Mouse (Mus musculus) kidney, embryonic 15.5 days (tissue): ENCODE data around the gene Ccr1l1. TPM values are rescaled to one million over a fixed set of nuclear protein-coding genes. Genes with fewer than 3 reads are reported as not detected.
"Not testable (repeated sequence)": the region's sequence is repeated elsewhere in the genome, so short reads cannot be mapped to it uniquely, and the experiment has no call there.

ENCODE experiments used
- ATAC-seq: fragments of 200-750 bp; cut with Nextera tagmentation; replicated peaks from 2 replicates; pipeline ENCODE4 v1.8.0; 2017; ENCODE audit warnings: moderate TSS enrichment; ENCODE audit not compliant: low FRiP score
- H3K27ac ChIP-seq: fragments of 300-500 bp; sonication (generic); 2 replicates; pipeline ENCODE4 v1.5.1; 2015; ENCODE audit warnings: mild to moderate bottlenecking, inconsistent platforms
- H3K27me3 ChIP-seq: fragments of 300-500 bp; sonication (generic); 2 replicates; pipeline ENCODE4 v1.6.1; 2015; ENCODE audit warnings: inconsistent platforms
- H3K36me3 ChIP-seq: fragments of 300-500 bp; sonication (generic); 2 replicates; pipeline ENCODE4 v1.6.1; 2015; ENCODE audit warnings: inconsistent platforms
- H3K4me1 ChIP-seq: fragments of 300-500 bp; sonication (generic); 2 replicates; pipeline ENCODE4 v1.6.1; 2015; ENCODE audit warnings: inconsistent platforms
- H3K4me2 ChIP-seq: fragments of 300-500 bp; sonication (generic); 2 replicates; pipeline ENCODE4 v1.6.1; 2015; ENCODE audit warnings: moderate library complexity, mild to moderate bottlenecking, inconsistent platforms
- H3K4me3 ChIP-seq: fragments of 300-500 bp; sonication (generic); replicated peaks from 2 replicates; pipeline ENCODE4 v1.5.1; 2015; ENCODE audit warnings: mild to moderate bottlenecking, inconsistent platforms
- H3K9ac ChIP-seq: fragments of 300-500 bp; sonication (generic); 2 replicates; pipeline ENCODE4 v1.6.1; 2015; ENCODE audit warnings: mild to moderate bottlenecking, inconsistent platforms
- H3K9me3 ChIP-seq: fragments of 300-500 bp; sonication (generic); replicated peaks from 2 replicates; pipeline ENCODE4 v1.6.1; 2016; ENCODE audit warnings: inconsistent platforms
- WGBS: fragments of 180-500 bp; shearing (Covaris S2); methylation state at CpG from one replicate; pipeline ENCODE4 v1.1.7; 2015; ENCODE audit warnings: mixed read lengths; 5-methylcytosine and 5-hydroxymethylcytosine counted together
- polyA plus RNA-seq: library from polyadenylated mRNA; unstranded; fragments of >200 nt; fragmentation: Nextera tagmentation; extraction: Ambion mirVana; gene quantifications from 2 replicates; pipeline ENCODE4 v1.2.1, GENCODE M21; 2015

Gene Ccr1l1
- polyA plus RNA-seq, 1 experiment from 2014 or later = not detected

- no peak overlapping the region for H3K4me3 ChIP-seq
- H3K4me2 ChIP-seq = no peak overlapping the region
- H3K9me3 ChIP-seq = no peaks in the 10 kb centered on the region
- H3K9ac ChIP-seq = no peak overlapping the region
- ATAC-seq = no peak
- H3K27me3 ChIP-seq = no peaks in the 10 kb centered on the region
- no peaks in the 10 kb centered on the region for H3K4me1 ChIP-seq
- WGBS = 72% methylated on average over 1 of the region's 1 CpGs
- H3K27ac ChIP-seq = no peak overlapping the region
- H3K36me3 ChIP-seq = no peaks in the 10 kb centered on the region
Observed at GRCm38 (mm10) chr9:123982720-123983119, 4.5 kb upstream of the Ccr1l1 start.

GRCm38 (mm10) chr9:123981909-123982308 lies 3.7 kb upstream of the Ccr1l1 start:
- Histone ChIP-seq H3K4me2 (no peak overlapping the region), H3K4me3 (no peak overlapping the region), H3K27me3 (no peaks in the 10 kb centered on the region), H3K36me3 (no peaks in the 10 kb centered on the region), H3K9ac (no peak overlapping the region), H3K9me3 (no peaks in the 10 kb centered on the region), H3K4me1 (no peaks in the 10 kb centered on the region), H3K27ac (no peak overlapping the region)
- ATAC-seq = no peak
- WGBS = 81% methylated on average over 4 of the region's 4 CpGs

- ATAC-seq, H3K4me3 ChIP-seq, H3K36me3 ChIP-seq, H3K4me1 ChIP-seq, H3K27ac ChIP-seq, H3K9ac ChIP-seq, H3K27me3 ChIP-seq, H3K9me3 ChIP-seq, H3K4me2 ChIP-seq: not testable (repeated sequence)
- no CpG with 5 or more reads among the region's 3 CpGs for WGBS
Observed at GRCm38 (mm10) chr9:123980858-123981475, 2.8 kb upstream of the Ccr1l1 start.

GRCm38 (mm10) chr9:123976876-123977663 lies 1.1 kb downstream of the Ccr1l1 start:
- H3K27me3 ChIP-seq = no peaks in the 10 kb centered on the region
- no peak overlapping the region for H3K27ac ChIP-seq
- ATAC-seq = no peak
- no peaks in the 10 kb centered on the region for H3K4me1 ChIP-seq
- no peaks in the 10 kb centered on the region for H3K36me3 ChIP-seq
- no peak overlapping the region for H3K4me3 ChIP-seq
- WGBS = 79% methylated on average over 9 of the region's 9 CpGs
- H3K4me2 ChIP-seq = no peak overlapping the region
- H3K9me3 ChIP-seq = no peaks in the 10 kb centered on the region
- no peak overlapping the region for H3K9ac ChIP-seq

- Histone ChIP-seq H3K36me3 (no peaks in the 10 kb centered on the region), H3K4me1 (no peaks in the 10 kb centered on the region), H3K27me3 (no peaks in the 10 kb centered on the region), H3K4me3 (no peak overlapping the region), H3K9ac (no peak overlapping the region), H3K27ac (no peak overlapping the region), H3K9me3 (no peaks in the 10 kb centered on the region), H3K4me2 (no peak overlapping the region)
- 80% methylated on average over 2 of the region's 2 CpGs for WGBS
- ATAC-seq = no peak
Observed at GRCm38 (mm10) chr9:123975630-123976029, 2.6 kb downstream of the Ccr1l1 start.

GRCm38 (mm10) chr9:123968290-123968912 lies 9.8 kb downstream of the Ccr1l1 start, which contains the start of gene Ccr1:
Ccr1 (minus strand) TSS chr9:123968692.
- Histone ChIP-seq H3K4me2 (no peak within 1 kb of the TSS), H3K9ac (no peak within 1 kb of the TSS), H3K36me3 (no peaks in the 10 kb centered on the region), H3K4me1 (no peaks in the 10 kb centered on the region), H3K9me3 (no peaks in the 10 kb centered on the region), H3K4me3 (no peak within 1 kb of the TSS), H3K27me3 (no peaks in the 10 kb centered on the region), H3K27ac (no peak within 1 kb of the TSS)
- 89% methylated on average over 1 of the region's 1 CpGs for WGBS
- no peak for ATAC-seq

- H3K4me1 ChIP-seq, H3K9me3 ChIP-seq, H3K27me3 ChIP-seq, H3K4me3 ChIP-seq, ATAC-seq, H3K36me3 ChIP-seq, H3K27ac ChIP-seq, H3K4me2 ChIP-seq, H3K9ac ChIP-seq: not testable (repeated sequence)
- WGBS = 82% methylated on average over 1 of the region's 4 CpGs
Observed at GRCm38 (mm10) chr9:123966858-123967495, 11.2 kb downstream of the Ccr1l1 start.

- no peak for ATAC-seq
- H3K4me1 ChIP-seq = no peaks in the 10 kb centered on the region
- H3K9ac ChIP-seq = no peak overlapping the region
- no peak overlapping the region for H3K27ac ChIP-seq
- no peaks in the 10 kb centered on the region for H3K27me3 ChIP-seq
- H3K9me3 ChIP-seq = no peaks in the 10 kb centered on the region
- no peak overlapping the region for H3K4me2 ChIP-seq
- no peaks in the 10 kb centered on the region for H3K36me3 ChIP-seq
- 90% methylated on average over 3 of the region's 3 CpGs for WGBS
- no peak overlapping the region for H3K4me3 ChIP-seq
Observed at GRCm38 (mm10) chr9:123964776-123965175, 13.4 kb downstream of the Ccr1l1 start.

- H3K27ac ChIP-seq = no peak overlapping the region
- no peak overlapping the region for H3K9ac ChIP-seq
- H3K4me3 ChIP-seq = no peak overlapping the region
- no peak overlapping the region for H3K4me2 ChIP-seq
- ATAC-seq = no peak
- H3K36me3 ChIP-seq = no peaks in the 10 kb centered on the region
- no peaks in the 10 kb centered on the region for H3K27me3 ChIP-seq
- no peaks in the 10 kb centered on the region for H3K9me3 ChIP-seq
- no peaks in the 10 kb centered on the region for H3K4me1 ChIP-seq
- WGBS = 79% methylated on average over 1 of the region's 1 CpGs
Observed at GRCm38 (mm10) chr9:123960161-123960560, 18.0 kb downstream of the Ccr1l1 start.

- WGBS = 72% methylated on average over 3 of the region's 3 CpGs
Observed at GRCm38 (mm10) chr9:123957911-123958413, 20.2 kb downstream of the Ccr1l1 start.

GRCm38 (mm10) chr9:123956892-123957291 lies 21.3 kb downstream of the Ccr1l1 start:
- no peaks in the 10 kb centered on the region for H3K27me3 ChIP-seq
- H3K4me2 ChIP-seq = no peak overlapping the region
- H3K36me3 ChIP-seq = no peaks in the 10 kb centered on the region
- no peak overlapping the region for H3K9ac ChIP-seq
- no peak for ATAC-seq
- no peaks in the 10 kb centered on the region for H3K9me3 ChIP-seq
- H3K4me3 ChIP-seq = no peak overlapping the region
- H3K4me1 ChIP-seq = no peaks in the 10 kb centered on the region
- no peak overlapping the region for H3K27ac ChIP-seq
- 71% methylated on average over 1 of the region's 1 CpGs for WGBS

More at GRCm38 (mm10) chr9:123957911-123958413, 20.2 kb downstream of the Ccr1l1 start:
- Histone ChIP-seq H3K36me3 (no peaks in the 10 kb centered on the region), H3K4me2 (no peak overlapping the region), H3K4me1 (no peaks in the 10 kb centered on the region), H3K9me3 (no peaks in the 10 kb centered on the region), H3K27me3 (no peaks in the 10 kb centered on the region), H3K27ac (no peak overlapping the region), H3K9ac (no peak overlapping the region), H3K4me3 (no peak overlapping the region)
- no peak for ATAC-seq

- no peak for ATAC-seq
- WGBS = 82% methylated on average over 2 of the region's 2 CpGs
Observed at GRCm38 (mm10) chr9:123953551-123953950, 24.7 kb downstream of the Ccr1l1 start.

More at GRCm38 (mm10) chr9:123953551-123953950, 24.7 kb downstream of the Ccr1l1 start:
- H3K4me3 ChIP-seq = no peak overlapping the region
- H3K36me3 ChIP-seq = no peaks in the 10 kb centered on the region
- H3K4me2 ChIP-seq = no peak overlapping the region
- H3K9me3 ChIP-seq = no peaks in the 10 kb centered on the region
- H3K27ac ChIP-seq = no peak overlapping the region
- H3K27me3 ChIP-seq = no peaks in the 10 kb centered on the region
- no peaks in the 10 kb centered on the region for H3K4me1 ChIP-seq
- no peak overlapping the region for H3K9ac ChIP-seq
